Mouse (Mus musculus) telencephalon, adult 2 months (tissue): ENCODE results near the gene Bsn.

Experiments
- DNase-seq: peaks from one replicate; pipeline ENCODE4 v3.0.0-alpha.2; 2011; ENCODE audit warnings: low read depth, low spot score

The Bsn gene

DNA sequence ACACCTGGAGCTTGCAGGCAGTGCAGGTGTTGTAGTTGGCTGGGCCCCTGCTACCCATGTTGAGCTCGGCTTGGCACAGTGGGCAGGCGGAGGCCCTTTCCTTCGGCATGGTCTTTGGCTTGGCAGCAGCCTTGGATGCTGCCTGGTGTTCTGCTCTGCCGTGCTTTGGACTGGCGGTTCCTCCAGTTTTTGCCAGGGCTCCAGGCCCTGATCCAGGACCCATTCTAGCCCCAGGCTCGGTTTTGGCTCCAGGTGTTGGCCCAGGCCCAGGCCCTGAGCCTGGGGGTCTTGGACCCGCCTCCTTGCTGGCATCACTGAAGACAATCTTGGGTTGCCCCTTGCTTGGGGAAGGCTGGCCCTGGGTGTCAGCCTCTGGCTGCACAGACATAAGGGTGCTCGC lies 64.5 kb downstream of the Bsn start:
- no peak for DNase-seq

DNA sequence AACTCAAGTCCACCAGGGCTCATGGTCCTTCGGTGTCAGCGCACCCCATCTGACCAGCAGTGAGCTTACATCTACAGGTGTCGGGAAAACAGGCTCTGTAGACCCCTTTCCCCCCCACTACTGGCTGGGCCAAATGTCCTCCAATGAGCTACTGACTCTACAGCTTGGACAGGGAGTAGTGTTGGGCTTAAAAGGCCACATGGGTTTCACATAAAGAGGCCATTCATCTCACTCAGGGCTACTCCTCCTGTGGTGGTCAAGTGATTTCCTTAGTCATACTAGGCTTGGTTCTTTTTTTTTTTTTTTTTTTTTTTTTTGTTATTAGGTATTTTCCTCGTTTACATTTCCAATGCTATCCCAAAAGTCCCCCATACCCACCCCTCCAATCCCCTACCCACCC lies 66.3 kb downstream of the Bsn start:
- DNase-seq: no peak

DNA sequence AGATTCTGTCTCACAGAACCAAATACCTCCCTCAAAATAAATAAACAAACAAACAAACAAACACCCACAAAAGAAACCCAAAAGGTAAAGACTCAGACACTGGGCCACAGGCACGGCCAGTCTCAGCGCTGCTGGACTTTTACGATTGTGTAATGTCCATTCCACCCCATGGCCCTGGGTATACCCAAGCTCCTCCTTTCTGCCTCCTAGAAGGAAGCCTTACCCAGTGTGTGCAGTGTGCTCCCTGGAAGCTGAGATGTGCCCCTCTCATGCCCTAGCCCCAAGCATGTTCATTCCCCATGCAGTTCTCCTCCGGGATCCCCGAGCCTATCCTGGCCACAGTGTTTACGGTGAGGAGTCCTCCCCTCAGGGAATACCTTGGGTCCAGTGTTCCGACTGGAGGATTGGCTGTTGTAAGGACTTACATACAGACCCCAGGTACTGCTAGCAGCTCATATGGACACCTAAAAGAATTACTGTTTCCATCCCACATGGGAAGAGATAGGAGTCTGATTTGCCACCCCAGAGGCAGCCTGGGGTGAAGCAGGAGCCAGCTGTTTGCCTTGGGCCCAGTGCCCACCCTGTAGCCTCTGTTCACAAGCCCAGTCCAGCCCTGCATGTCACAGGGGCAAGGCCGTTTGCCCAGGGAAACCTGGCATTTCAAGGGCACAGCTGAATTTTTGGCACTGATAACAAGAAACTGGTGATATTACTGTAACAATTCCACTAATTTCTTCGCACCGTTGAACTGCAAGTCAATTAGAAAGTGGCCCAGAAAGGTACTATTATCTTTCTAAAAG lies 68.8 kb downstream of the Bsn start:
- no peak for DNase-seq

DNA sequence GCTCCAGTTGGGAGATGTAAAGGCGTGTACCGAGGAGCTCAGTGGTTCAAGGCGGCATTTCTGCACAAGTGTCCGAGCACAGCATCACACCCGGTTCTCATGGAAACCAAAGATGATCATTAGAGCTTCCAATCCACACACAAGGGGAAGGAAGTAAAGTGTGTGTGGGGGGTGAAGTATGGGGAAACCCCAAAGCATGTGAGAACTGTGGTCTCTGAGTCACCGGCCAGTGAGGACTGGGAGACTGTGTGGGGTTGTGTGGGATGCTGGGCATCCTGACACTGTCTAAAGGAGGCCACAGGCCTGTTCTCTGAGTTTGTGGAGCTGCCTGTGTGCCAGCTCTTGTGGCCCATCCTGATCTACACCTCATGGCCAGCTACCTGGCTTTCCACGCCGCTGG lies 69.5 kb downstream of the Bsn start:
- no peak for DNase-seq

DNA sequence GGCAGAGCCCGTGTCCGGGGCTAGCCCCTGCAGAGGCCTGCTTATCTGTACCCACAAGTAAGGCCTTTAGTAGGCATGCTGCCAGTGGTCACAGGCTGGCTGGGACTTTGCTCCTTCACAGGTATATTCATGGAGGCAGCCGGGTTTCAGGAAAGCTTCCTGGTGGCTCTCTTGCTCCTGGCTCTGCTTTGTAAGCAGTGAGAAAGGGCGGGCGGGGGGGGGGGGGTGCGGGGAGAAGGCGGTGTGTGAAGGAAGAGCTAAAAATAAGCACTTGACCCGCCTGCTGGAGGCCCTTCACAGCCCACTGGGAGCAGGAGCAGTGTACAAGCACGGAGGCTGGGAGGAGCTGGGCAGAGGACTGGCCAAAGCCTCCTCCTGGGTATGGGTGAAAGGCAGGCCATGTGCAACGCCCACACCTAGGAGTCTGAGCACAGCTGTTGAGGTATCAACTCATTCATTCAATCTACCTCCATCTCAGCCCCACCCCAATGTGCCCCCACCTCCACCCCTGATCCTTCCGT lies 70.2 kb downstream of the Bsn start:
- DNase-seq: no peak

DNA sequence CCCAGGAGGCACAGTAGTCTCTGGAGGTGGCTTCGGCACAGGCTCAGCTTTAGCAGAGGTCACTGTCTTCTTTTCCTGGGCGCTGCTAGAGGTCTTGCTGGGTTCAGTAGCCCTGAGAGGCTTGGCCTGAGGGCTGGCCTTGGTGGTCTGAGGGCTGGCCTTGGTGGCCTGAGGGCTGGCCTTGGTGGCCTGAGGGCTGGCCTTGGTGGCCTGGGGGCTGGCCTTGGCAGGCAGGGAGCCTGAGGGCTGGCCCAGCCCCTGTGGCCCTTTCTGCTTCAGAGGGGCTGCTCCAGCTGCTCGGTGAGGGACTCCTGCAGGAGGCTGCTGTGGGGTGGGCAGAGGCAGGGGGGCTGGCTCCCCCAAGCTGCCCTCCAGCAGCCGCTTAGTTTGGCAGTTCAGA lies 73.0 kb downstream of the Bsn start:
- no peak for DNase-seq

DNA sequence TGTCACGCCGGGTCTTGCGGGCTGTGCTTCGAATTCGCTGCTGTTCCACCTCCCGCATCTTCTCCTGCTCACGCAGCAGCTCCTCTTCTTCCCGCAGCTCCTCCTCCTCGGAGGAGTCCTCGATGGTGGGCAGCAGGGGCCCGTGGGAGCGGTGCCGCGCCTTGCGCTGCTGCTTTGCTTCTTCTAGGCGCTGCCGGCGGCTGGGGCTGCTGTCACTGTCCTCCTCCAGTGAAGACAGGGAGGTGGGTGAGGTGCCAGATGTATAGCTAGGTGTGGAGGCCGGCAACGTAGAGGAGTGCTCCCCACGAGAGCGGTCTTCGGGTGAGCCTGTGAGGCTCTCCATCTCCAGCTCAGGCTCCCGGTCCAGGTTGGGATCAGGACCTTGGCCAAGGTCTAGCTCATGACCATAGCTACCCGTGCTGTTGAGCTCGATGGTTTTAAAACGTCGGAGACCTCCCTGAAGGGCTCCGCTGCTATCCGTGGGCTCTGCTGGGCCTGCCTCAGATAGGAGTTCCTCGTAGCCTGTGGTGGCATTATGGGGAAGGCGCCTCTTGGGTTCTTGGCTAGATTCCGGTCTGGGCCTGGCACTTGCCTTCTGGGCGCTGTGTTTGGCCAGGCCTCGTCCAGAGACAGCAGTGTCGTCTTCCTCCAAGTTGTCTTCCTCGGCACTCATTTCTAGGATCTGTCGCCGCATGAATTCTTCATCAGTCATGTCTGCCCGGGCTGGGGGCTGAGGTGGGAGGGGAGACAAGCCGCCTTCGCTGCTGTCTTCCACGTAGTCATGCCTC lies 74.7 kb downstream of the Bsn start:
- no peak for DNase-seq

DNA sequence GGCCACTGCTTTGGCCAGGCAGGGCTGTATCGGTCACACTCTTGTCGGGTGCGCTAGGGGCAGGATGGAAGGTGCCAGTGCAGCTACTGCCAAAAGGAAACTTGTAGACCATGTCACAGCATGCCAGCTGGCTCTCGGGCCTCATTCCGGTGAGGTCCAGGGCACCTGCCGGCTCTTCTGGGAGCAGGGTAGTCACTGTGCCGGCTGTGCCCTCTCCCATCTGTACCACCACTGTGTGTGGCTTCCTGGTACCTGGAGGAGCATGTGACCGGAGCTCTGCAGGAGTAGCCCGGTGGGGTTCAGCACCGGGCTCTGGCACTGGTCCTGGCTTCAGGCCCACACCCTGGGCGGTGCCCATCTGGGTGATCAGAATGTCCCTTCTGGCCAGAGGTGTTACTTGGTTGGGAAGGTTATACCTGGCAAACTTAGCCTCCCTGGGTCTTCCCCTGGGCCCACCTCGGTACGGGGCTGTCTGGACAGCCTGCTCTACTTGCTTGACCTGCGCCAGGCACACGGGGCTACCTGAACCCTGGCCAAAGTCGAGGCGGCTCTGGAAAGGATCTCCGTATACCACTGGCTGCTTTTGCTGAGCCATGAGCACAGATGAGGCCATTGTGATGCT lies 77.4 kb downstream of the Bsn start:
- no peak for DNase-seq

DNA sequence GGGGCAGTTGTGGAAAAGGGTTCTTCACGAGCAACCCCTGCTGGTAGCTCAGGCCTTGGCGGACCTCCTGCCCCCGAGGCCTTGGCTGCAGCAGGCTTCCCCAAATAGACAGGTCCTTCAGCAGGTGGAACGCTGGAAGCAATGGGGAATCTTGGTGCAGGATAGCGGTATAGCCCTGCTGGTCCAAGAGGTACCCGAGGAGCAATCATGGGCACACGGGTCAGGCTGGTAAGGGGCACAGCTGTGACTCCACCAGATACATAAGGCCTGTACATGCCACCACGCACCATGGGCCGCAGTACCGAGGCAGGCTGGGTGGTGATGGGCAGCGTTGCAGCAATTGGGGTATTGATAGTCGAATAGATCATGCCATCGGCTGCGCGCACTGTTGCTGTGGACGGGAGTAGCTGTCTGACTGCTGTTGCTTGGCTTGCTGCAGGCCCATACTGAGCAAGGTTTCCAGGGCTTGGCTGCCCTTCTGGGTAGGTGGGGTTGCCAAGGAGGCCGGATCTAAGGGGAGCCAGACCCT lies 78.5 kb downstream of the Bsn start:
- no peak for DNase-seq

DNA sequence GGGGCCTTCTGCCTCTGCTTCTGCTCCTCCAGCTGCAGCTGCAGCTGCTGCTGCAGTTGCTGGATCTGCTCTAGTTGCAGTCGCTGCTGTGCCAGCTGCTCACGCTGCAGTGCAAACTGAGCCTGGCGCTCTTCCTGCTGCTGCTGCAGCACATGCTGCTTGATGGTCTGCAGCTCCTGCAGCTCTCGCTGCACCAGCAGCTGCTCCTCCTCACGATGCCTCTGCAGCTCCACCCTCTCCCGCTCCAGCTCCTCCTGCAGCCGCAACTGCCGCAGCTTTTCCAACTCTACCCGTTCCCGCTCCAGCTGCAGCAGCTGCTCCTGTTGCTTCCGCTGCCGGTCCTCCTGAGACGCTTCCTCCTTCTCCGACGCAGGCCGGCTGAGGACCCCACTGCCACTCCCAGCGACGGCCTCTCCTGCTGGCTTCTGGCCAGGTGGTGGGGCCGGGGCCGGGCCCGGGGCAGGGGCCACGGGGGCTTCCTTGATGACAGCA lies 79.0 kb downstream of the Bsn start:
- DNase-seq: no peak

DNA sequence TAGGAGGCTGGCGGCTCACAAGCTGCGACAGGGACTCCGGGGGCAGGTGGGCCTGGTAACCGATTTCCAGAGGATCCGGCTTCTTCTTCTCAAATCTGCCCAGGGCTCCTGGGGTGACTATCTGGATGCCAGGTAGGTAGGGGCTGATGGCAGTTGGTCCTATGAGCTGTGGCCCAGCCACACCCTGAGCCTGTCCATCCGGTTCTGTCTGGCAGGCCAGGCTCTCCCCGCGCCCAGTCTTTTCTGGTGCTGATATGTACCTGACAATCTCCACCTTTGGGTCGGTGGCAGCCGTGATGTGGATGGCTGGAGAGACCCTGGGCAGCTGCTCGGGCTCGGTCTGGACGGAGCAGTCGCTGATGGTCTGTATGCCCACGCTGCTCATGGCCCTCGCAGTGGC lies 80.0 kb downstream of the Bsn start:
- no peak for DNase-seq

DNA sequence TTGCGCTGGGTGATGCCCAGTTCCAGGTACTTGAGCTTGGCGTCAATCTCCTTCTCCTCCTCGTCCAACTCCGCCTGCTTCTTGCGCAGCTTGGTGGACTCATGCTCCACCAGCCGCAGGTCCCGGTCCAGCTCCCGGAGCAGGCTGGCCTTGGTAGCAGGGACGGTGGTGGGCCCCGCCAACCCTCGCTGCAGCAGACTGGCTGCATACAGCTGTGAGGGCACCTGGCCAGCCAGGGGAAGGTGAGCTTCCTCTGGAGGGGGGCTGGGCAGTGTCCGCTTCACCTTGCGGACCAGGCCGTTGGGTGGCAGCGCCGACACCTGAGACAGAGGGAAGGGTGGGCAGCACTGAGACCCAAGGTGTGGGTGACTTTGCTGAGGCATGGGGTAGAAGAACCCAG lies 82.3 kb downstream of the Bsn start:
- no peak for DNase-seq

DNA sequence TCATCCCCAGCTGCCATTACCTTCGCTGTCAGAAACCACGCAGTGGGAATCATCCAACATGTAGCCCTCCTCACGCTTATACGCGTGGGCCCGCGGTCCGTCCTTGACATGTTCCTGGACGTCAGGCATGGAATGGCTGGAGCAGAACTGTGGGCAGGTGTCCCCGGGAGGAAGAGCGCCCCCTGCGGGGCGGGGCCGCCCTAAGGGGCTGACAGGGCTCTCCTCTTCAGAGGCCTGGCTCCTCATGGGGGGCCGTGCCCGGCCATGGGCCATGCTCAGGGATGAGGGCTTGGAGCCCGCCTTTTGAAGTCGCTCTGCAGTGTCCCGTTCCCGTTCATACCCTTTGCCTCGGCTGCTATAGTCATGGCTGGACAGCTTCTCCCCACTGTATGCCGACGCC lies 84.1 kb downstream of the Bsn start:
- no peak for DNase-seq

DNA sequence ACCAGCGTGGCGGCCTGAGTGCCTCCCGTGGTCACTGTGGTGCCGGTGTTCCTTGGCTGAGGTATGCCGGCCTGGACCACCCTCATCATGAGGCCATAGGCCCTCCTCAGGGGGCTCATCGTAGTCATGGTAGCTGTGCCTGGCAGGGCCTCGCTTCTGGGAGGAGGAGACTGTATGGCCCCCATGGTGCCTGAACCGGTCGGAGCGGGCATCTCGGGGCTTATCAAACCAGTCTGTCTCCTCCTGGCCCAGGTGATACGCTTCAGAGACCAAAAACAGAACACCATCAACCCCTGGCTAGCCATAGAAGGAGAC lies 84.7 kb downstream of the Bsn start:
- no peak for DNase-seq

DNA sequence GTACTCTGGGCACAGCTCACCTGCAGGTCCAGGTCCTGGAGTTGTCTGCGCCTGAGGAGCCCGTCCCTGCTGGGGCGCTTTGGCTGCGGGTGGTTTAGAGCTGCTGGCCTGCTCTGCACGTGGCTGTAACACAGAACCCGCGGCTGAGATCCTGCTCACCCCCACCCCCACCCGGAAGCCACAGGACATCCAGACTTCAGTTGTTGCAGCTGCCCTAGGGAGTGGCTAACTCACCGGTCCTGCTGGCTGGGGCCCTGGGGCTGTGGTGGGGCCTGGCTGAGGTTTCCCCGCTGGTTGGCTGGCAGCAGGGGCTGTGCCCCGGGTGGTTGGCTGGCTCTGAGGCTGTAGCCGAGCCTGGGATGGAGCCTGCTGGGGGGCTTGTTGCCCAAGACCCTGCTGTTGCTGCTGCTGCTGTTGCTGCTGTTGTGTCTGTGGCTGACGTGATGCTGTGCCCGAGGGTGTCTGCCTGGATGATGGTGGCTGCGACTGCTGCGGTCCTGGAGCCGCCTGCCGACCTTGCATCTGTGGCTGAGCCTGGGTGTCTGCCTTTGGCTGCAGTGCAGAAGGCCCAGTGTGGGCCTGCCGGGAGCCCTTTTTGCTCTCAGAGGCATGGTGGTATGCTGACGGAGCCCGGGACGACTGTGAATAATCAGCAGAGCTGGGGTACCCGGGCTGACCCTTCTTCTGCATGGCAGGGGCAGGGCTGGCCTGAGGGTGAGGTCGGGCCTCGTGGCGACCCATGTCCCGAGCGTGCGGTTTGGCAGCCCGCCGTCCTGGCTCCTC lies 85.2 kb downstream of the Bsn start:
- no peak for DNase-seq

DNA sequence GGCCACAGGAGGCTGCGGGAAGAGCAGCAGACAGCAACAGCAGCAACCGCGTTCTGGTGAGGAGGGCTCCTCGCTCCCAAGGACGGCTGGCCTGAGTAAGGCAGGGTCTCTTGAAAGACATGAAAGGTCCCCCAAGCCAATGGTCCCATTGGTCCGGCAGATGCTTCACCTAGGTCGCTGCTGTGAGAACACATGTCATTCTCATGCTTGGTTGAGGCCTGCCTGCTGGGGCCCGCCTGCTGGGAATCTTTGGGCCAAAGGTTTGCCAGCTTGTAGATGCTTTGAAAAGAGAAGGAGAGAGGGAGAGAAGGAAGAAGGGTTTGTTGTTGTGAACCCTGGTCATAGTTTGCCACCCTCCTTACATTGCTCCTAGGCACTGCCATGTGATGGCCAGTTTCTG lies 90.6 kb downstream of the Bsn start:
- no peak for DNase-seq

DNA sequence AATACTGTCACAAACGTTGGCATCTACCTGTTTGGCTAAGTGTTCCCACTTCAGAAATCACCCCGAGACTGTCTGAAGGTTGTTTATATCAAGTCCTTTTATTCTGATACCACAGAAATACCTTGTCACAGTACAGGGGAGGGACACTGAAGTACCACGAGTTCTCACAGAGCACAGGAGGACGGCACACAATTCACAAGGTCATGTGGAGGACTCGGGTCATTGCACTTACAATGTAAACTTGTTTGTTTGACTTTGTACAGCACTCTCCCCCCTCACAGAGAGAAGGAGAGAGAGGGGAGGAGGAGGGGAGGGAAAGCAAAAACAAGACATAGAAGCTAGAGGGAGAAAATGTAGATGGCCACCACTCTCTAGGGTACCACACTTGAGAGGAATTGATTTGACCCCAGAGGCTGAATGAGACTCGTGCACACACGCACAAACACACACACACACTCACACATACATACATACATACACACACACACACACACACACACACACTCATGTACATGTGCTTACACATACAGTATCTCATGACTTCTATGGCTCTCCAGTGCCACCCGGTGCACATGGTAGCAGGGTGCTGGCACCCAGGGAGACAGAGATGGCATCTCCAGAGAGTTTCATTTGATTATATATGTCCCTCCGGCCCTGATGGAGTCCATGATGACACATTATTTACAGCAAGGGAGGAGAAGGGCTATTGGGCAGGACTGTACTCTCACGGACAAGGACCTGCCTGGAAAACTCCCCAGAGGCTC lies 94.1 kb downstream of the Bsn start:
- no peak for DNase-seq

DNA sequence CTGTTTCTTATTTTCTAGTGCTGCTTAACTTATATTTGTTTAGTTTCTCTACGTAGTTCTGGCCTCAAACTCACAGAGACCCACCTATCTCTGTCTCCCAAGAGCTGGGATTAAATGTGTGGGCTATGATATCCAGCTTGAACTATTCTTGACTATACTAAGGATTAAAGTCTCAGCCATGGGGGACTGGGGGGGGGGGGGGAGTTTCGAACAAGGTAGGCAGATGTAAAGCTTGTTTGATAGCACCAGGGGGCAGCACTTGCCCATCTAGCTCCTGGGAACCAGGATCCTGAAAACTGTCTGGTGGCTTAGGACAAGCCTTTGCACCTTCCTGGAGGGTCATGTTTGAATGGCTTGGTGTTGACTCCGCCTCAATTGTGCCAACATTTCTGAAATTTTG lies 94.7 kb downstream of the Bsn start:
- peak; percentile 55 for DNase-seq

DNA sequence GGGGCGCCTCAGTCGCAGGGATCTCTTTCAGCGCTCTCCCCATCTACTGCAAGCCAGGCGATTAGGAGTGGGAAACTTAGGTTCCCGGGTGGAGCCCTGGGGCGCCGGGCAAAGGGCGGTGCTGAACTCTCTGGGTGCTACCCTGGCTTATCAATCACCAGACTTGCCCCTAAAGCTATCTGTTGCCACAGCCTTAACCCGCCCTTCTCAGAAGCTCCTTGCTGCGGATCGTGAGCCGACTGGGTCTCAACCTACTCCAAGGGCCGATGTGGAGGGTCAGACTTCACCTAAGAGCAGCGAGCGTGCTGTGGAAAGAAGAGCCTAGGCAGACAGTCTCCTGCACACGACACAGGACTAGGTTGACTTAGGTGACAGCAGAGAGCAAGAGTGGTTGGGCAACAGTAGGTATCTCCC lies 95.2 kb downstream of the Bsn start:
- DNase-seq: no peak

DNA sequence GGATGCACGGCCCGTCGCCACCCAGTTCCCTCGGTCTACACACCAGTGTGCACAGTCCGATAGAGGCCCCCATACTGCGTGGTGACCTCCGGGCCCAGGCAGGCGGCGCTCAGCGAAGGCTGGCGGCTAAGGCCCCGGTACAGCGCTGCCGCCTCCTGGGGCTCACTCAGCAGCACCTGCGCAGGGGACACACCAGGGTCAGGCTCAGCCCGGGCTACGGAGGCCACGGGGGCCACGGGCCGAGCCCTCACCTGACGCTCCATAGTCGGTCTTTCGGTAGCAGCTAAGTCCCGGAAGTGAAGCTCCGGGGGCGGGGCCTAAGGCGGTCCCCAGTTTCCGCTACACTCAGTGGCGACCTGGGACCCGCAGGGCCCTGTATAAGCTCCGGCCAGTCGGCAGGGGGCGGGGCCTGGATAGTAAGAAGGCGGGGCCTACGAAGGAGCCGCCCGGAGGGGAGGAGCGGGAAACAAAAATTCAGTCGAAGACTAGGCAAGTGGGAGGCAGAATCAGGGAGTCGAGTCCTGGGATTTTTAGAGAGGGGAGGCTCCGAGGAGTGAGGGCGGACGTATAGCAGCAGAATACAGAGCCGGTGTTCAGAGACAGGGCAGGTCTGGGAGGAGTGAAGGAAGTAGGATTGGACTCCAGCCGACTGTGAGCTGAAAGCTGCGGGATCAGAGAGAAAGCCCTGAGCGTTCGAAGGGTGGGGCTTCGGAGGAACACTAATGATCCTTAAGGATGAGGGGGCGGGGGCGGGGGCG lies 95.8 kb downstream of the Bsn start, which contains the start of gene Apeh:
Gene Apeh (minus strand): TSS at position 423 of the 758 bp plus-strand sequence.
- peak; percentile 71 for DNase-seq
